Mouse (Mus musculus) adrenal gland, postnatal 25 days (tissue): ENCODE measurements around the gene Gm40193. TPM values are rescaled to one million over a fixed set of nuclear protein-coding genes. Genes with fewer than 3 reads are reported as not detected.
"Not testable (repeated sequence)": the region's sequence is repeated elsewhere in the genome, so short reads cannot be mapped to it uniquely, and the experiment has no call there.

ENCODE experiments used
- DNase-seq: peaks from one replicate; pipeline ENCODE4 v3.0.0; 2021; ENCODE audit warnings: mixed read lengths
- total RNA-seq: library from RNA; stranded (reverse); gene quantifications from 2 replicates; pipeline ENCODE4 v1.2.3, GENCODE M21; 2021

The Gm40193 gene
- total RNA-seq, 1 experiment from 2014 or later: not detected

- DNase-seq: no peak
Observed at GRCm38 (mm10) chr11:70540928-70541327, 8.2 kb upstream of the Gm40193 start.

DNA sequence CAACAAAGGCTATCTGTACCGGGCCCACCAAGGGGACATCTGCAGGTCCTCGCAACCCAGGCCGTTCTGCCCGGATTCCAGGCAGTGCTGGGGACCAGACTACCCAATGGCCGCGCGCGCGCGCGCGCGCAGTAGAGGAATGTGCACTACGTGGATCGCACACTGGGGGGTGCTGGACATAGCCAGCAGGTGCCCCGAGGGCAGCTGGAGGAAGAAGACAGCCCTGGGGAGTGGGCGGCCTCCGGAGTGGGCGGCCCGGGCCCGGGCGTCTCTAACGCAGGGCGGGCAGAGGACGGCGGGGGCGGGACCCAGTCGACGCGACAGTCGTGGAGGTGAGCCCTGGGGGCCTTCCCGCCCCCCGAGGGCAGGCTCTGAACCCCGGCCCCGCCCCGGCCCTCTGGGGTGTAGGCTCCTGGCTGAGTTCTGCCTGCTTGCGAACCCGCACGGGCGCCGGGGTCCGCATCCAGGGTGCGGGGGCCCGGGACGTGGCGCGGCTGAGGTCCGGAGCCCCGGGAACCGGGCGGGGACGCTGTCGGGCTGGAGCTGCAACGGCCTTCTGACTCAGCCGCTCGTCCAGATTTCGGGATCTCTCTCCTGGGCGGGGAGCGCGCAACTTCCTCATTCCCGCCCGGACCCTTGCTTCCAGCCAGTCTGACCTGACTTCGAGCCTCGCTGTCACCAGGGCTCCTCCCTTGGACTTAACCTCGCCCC lies 7.3 kb upstream of the Gm40193 start, which contains the start of gene Pld2:
Pld2 (plus strand) TSS at position 188 of the 711 bp plus-strand sequence.
- peak; percentile 89 for DNase-seq

GRCm38 (mm10) chr11:70539423-70539822 lies 6.7 kb upstream of the Gm40193 start:
- no peak for DNase-seq

DNA sequence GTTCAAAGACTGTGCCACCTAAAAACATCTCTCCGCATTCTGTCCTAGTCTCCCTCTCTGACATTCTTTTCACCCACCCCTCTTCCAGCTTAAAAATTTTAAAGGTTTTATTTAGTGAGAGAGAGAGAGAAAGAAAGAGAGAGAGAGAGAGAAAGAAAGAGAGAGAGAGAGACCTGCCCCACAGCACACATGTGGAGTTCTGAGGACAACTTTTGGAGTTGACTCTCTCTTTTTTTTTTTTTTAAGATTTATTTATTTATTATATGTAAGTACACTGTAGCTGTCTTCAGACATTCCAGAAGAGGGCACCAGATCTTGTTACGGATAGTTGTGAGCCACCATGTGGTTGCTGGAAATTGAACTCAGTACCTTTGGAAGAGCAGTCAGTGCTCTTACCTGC lies 1.7 kb downstream of the Gm40193 start:
- not testable (repeated sequence) for DNase-seq

- DNase-seq: no peak
Observed at GRCm38 (mm10) chr11:70528610-70529009, 4.1 kb downstream of the Gm40193 start.

DNA sequence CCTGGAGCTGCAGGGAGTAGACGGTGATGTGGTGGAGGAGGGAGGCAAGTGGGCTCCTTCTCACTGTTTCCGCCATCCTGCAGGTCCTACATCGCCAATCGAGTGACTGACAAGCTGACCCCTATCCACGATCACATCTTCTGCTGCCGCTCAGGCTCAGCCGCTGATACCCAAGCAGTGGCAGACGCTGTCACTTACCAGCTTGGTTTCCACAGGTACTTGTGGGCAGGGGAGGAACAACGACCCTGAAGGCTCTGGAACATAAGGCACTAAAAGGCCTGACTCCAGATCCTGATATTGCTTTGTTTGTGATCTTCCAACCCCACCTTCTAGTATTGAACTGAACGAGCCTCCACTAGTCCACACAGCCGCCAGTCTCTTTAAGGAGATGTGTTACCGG lies 6.5 kb downstream of the Gm40193 start:
- DNase-seq: no peak

DNA sequence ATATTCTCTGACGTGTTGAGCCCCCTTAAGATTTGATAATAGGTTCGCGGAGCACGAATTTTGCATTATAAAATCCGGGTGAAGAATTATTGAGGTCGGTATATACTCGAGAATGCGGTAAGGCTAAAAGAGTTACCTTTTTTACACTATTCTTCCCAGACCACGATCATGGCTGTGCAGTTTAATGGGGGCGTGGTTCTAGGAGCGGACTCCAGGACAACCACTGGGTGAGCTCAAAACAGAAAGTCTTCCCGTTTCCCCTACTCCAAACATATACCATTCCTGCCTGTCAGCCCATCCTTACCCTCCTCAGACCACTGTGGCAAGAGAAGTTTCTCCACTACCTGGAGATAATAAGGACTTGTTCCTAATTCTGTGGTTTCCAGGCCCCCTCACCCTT lies 7.0 kb downstream of the Gm40193 start:
- DNase-seq: no peak

DNA sequence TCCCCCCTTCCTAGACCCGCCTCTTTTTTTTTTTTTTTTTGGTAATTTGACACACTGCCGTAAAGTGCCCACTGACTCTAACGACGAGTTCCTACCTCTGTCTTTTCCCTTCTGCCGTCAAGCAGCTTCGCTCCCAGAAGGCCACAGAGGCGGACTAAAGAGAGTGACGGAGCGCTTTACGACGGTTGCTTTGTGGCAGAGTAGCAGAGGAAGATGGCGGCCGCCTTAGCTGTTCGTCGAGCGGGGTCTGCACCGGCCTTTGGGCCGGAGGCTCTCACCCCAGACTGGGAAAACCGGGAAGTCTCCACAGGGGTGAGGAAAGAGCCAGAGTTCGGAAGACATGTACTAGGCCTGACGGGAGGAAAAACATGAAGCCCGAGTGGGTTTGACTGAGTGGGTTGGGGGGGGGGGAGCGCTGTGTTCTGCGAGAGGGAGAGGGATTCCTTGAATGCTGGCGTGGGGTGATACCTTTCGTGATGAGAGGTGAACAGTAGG lies 7.5 kb downstream of the Gm40193 start, which contains the start of gene Psmb6:
Psmb6 (plus strand) TSS at position 184 of the 495 bp plus-strand sequence.
- peak; percentile 81 for DNase-seq

DNA sequence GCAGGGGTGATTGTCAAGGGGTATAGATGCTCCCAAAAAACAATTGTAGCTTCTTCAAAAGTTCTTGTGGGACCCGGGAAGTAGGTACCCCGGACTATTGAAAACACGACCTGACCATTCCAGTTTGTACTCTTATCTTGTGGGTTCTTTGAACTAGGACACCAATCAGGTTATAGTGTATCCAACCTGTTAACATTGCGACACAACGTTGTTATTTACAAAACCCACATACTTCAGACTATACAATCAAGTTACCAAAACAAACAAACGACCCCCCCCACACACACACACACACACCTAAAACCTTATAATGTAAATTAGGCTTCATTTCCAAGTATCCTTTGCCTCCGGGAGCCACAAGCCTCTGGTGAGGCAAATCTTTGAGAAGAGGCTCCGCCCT lies 8.0 kb downstream of the Gm40193 start:
- no peak for DNase-seq

DNA sequence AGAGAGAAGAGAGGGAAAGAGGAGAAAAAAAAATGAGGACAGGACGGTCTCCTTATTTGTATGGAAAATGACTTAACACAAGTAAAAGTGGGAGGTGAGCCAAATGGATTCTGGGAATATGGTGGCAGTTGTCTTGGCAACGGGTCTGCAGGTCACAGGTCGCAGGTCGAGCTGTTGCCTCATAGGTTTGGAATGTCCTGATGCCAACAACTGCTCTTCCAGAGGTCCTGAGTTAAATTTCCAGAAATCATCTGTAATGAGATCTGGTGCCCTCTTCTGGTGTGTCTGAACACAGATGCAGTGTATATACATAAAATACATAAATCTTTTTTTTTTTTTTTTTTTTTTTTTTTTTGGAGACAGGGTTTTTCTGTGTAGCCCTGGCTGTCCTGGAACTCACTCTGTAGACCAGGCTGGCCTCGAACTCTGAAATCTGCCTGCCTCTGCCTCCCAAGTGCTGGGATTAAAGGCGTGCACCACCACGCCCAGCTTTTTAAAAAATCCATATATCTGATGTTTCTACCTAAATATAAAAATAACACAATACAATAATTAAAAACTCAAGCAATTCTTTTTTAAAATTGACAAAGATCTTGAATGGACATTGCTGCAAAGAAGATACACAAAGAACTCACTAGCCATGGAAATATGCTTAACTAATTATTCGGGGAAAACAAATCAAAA lies 9.3 kb downstream of the Gm40193 start:
- not testable (repeated sequence) for DNase-seq

DNA sequence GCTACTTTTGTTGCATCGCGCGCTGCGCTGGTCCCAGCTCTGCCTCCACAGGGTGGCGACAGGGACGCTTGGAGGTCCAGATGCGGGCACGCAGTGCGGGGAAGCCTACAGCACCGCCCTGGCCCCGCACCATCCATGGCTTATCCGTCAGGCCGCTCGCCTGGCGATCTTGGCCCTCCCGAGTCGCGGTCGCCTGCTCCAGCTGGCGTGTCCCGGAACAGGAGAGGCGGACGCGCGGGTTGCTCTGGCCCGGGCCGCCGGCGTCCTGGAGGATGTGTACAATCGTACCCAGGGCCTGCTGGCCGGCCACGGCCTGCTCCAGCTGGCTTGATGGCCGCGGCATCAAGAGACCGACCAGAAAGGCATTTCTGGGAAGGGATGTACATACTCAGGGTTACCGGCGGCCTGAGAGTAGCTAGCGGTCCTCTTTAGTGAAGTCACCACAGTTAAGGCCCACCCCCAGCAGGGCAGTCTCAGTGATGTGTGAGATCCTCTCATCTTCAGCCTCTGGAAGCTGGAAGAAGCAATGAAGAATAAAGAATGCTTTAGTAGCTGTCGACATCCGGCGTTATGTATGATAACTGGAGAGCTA lies 12.5 kb downstream of the Gm40193 start:
- peak; percentile 43 for DNase-seq

GRCm38 (mm10) chr11:70518923-70519322 lies 13.8 kb downstream of the Gm40193 start, which contains the start of gene Gltpd2:
TSS of gene Gltpd2 (plus strand) at chr11:70519196.
- no peak for DNase-seq

DNA sequence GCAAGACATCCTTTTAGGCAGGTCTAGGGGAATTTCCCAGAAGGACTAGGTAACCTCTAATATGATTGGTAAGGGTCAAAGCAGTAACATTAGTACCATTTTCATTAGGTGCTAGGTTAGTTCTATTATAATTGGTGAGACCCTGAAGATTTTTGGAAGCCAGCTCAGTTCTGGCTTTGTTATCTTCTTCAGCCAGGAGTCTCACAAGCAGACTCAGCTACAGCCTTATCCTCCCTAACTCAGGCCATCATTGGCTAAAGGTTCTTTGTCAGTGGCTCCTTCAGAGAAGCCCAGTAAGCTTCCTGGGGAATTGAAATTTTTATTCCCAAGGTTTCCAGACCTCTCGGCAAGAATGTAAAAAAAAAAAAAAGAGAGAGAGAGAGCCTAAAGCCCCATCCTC lies 14.3 kb downstream of the Gm40193 start:
- DNase-seq: no peak

DNA sequence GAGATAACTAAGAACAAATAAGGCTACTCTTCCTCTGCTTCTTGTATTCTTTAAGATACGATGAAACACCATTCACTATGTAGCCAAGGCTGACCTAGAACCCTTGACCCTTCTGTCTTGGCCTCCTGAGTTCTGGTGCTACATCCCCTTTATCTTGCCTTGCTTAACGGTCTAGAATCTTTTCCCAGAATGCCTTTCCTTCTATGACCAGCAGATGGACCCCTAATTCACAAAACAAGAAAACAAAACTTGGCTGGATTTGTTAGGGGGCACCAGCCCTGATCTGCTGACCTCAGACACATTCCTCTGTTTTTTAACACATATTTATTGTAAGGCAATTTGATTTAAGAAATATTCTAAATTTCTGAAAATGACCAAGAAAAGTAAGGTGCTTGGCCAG lies 16.4 kb downstream of the Gm40193 start:
- DNase-seq: no peak

GRCm38 (mm10) chr11:70514288-70514687 lies 18.5 kb downstream of the Gm40193 start, which contains the start of gene Vmo1:
TSS of gene Vmo1 (minus strand) at chr11:70514616.
- no peak for DNase-seq

- DNase-seq: no peak
Observed at GRCm38 (mm10) chr11:70513520-70513919, 19.2 kb downstream of the Gm40193 start.

DNA sequence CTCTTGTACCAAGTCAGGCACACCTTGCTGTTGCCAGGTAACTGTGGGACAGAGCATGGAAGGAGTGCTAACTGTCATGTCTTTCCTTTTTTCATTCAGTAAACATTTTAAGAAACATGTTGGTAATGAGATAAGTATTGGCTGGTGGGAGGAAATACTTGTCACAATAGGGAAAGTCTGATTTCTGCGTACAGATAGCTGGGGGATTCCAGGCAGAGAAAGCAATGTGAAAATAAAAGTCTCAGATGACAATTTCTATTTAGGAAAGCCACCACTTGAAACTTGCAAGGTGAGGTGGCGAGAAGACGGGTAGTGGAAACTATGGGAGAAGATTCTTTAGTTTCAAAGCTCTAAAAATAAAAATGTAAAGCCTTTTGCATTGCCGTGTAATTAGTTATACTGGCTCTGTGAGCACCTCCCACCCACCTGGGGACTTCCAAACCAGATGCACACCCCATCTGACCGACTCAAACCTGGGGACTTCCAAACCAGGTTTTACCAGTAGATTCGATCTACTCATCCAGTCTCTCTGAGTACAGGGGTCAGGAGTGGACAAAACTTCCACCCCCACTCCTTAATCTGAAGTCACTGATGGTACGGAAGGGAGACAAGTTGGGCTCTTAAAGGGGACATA lies 19.9 kb downstream of the Gm40193 start:
- DNase-seq: no peak

GRCm38 (mm10) chr11:70511825-70512224 lies 20.9 kb downstream of the Gm40193 start:
- no peak for DNase-seq

GRCm38 (mm10) chr11:70511242-70511641 lies 21.5 kb downstream of the Gm40193 start:
- DNase-seq: no peak

DNA sequence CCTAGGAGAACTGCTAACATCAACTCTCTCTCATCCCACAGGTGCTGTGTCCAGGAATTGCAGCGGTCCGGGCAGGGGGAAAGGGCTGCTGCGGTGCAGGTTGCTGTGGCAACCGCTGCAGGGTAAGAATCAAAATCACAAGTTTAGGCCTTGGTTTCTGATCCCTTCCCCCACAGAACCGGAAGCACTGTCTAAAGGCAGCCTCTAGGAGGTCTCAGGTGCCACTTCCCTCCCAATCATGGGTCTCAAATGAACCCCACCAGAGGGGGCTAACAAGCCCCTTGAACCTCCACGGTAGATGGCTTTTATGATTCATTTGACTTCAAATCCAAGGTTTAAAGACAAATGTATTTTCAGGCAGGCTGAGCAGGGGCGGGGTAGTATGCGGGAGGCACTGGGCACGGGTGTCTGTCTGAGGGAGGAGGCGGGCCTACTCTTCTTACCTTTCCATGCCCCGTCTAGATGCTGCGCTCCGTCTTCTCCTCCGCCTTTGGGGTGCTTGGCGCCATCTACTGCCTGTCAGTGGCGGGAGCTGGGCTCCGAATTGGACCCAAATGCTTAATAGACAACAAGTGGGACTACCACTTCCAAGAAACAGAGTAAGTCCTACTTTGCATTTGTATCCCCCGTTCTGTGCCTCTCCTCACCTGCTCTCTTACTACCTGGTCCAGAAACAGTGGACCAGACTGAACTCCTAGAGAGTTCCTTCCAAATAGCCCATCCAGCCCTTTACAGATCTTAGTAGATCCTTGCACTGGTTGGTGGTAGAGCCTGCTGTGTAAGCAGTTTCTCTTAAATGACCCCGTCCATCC lies 22.8 kb downstream of the Gm40193 start:
- DNase-seq: peak; percentile 23

DNA sequence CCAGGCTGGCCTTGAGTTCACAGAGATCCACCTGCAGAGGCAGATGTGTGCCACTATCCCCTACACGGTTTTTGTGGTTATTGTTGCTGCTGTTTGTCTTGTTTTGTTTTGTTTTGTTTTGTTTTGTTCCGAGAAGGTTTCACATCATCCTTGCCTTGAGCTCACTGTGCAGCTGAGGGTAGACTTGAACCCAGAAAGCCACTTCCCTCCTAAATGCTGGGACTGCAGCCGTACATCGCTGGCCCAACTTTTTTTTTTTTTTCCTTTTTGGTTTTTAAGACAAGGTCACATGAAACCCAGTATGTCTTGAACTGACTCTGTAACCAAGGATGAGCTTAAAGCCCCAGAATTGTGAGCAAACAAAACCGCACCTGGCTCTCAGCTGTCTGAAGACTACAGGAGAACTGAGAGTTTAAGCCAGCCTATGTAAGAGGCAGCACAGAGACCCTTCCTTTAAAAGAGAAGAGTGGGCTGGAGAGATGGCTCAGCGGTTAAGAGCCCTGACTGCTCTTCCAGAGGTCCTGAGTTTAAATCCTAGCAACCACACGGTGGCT lies 25.7 kb downstream of the Gm40193 start:
- no peak for DNase-seq
